Mouse (Mus musculus) cerebellum, adult 11 months (tissue): ENCODE measurements at regions not wholly inside any gene's neighbourhood (a gene's known extent, or its start where the extent isn't known, plus 50 kb on each side); places are given as distances from the start of the nearest gene placed in this dataset.

Experiments used
- DNase-seq: peaks from one replicate; pipeline ENCODE4 v3.0.0; 2022

DNA sequence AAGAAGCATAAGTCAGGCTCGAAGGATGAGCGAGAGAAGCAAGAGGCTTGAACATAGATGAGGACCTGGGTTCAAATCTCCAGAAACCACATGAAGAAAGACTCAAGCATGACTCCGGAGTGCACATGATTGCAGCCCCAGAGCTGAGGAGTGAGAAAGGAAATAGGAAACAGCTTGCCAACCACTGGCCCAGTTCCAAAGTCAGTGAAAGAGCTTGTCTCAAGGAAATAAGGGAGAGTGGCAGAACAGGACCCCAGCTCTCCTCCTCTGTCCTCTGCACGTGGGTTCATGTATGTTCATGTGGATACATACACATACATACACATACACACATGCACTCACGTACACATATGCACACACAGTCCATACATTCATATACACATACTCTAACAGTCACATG lies 156.9 kb upstream of the Spred2 start:
- DNase-seq: no peak

GRCm38 (mm10) chr11:19767871-19768270 lies 156.3 kb upstream of the Spred2 start:
- DNase-seq: no peak

DNA sequence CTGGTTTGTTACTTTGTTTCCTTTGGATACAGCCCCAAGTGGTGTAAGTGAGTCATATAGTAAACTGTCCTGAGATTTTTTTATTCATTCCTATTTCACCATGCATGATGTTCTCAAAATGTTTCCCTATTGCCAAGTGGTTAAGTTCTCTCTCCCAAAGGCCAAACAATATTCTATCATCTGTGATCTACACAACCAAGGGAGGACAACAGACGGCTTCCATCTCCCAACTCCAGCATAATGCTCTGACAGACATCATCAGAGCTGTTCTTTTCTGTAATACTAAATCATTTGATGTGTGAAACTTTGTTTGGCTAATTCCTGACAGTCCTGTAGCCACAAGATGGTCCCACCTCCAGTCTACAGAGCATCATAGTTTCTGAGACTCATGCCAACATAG lies 155.2 kb upstream of the Spred2 start:
- no peak for DNase-seq

GRCm38 (mm10) chr11:19774010-19774409 lies 150.2 kb upstream of the Spred2 start:
- no peak for DNase-seq

DNA sequence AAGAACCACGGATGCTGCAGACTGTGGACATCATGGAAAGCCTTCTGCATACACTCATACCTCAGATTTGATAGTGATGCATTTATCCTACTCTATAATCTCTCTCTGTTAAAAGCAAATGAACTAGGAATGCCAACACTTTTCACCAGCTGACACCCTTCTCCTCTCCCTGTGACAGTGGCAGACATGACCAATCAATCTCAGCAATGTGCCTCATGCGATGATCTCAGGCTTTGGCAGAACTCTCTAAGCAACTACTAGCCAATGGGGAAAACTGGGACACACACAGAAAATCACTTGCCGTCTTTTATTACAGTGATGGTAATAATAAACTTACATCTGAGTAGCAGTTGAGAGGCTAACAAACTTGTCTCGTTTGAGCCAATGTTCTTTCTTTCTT lies 148.4 kb upstream of the Spred2 start:
- DNase-seq: no peak

DNA sequence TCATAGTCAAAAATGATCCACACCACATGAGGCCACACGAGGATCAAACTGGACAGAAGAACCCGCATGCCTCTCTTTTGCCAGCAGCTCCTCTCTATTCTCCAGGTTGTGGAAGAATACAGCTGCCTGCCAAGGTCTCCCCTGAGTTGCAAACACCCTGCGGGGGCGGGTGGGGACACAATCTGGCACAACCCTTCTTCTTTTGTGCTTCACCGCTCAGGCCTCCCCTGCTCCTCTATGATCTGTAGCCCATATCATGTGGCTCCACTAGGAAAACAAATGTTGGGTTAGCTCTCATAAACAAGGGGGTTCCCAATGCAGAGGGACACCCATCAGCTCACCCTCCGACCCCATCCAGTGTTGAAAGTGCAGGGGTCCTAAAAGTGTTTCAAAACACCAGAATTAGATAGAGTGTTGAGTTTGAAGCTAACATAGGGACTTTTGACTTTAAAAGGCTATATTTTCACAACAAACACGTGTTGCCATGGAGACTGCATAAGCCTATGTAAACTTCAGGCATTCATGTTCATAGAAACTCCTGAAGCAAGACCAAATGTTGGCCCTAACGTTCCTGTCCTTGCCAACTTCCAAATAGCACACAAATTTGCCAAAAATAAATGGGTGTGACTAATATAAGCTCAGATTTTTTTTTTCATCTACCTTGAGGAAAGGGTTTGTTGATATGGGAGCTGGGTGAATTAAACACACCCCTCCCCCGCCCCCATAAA lies 147.5 kb upstream of the Spred2 start:
- no peak for DNase-seq

DNA sequence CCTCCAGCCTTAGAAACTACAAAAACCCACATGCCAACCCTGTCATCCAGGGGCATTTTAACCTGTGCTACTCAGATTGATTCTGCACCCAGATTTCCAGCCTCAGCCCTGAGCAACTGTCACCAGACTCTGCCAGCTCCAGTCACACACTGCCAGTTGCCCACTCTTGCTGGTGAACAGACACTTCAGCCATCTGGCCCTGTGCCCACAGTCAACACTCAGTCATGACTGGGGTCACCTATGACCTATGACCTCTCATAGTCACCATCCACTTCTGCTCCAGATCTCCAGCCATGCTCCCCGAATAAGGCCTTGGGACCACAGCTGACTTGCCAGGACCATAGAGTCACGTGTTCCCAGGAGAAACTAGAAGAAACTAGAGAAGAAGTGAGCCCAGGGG lies 146.0 kb upstream of the Spred2 start:
- DNase-seq: no peak

GRCm38 (mm10) chr11:19785110-19785509 lies 139.1 kb upstream of the Spred2 start:
- DNase-seq: no peak

- no peak for DNase-seq
These were observed 127.1 kb upstream of the Spred2 start for GRCm38 (mm10) chr11:19796950-19797670.

DNA sequence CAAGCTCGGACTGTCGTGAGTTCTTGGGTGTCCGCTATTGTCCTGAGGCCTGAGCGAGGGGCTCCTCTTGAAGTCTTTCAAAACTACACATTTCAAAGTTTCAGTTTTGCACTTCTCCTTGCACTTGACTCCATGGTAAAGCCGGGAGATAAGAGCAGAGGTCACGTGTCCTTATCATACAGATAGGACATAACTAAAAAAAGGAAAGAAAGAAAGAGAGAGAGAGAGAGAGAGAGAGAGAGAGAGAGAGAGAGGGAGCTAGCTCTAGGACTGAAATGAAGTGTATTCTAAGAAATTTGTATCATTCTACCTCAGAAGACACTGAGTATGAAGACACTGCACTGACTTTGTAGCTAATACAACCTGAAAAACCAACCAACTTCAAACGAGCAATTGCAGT lies 114.8 kb upstream of the Spred2 start:
- DNase-seq: no peak

- DNase-seq: no peak
These were observed 112.7 kb upstream of the Spred2 start for GRCm38 (mm10) chr11:19811271-19811991.

DNA sequence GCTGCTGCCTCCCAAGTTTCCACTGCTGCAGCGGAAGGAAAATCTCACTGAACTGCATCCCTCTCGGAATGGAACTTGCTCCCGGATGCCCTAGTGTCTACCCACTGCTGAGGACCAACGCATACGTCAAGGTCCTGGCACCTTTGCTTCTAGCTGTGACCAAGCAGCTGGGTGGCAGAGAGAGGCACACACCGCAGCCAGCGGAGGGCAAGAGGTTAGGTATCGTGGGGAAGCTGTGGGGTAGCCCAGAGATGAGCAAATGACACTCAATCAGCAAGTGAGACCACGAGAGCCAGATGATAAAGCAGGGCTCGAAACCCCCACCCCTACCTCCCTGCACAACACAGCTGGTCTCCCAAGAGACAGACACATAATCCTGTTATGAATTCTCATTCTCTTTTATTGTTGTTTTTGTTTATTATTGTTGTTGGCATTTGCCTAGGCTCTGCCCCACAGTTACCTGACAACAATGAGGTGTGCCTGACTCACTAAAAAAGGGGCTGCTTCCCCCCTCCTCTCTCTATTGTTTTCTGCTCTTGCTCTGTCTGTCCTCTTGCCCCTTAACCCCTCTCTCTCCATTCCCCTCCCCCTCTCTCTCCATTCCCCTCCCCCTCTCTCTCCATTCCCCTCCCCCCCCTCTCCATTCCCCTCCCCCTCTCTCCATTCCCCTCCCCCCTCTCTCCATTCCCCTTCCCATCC lies 112.0 kb upstream of the Spred2 start:
- no peak for DNase-seq

- no peak for DNase-seq
These were observed 110.6 kb upstream of the Spred2 start for GRCm38 (mm10) chr11:19813549-19813948.

GRCm38 (mm10) chr11:19822991-19823390 lies 101.2 kb upstream of the Spred2 start:
- DNase-seq: no peak

GRCm38 (mm10) chr11:19823461-19823895 lies 100.7 kb upstream of the Spred2 start:
- peak; percentile 59 for DNase-seq

- peak; percentile 70 for DNase-seq
These were observed 97.5 kb upstream of the Spred2 start for GRCm38 (mm10) chr11:19826481-19827185.

- no peak for DNase-seq
These were observed 96.2 kb upstream of the Spred2 start for GRCm38 (mm10) chr11:19827996-19828395.

DNA sequence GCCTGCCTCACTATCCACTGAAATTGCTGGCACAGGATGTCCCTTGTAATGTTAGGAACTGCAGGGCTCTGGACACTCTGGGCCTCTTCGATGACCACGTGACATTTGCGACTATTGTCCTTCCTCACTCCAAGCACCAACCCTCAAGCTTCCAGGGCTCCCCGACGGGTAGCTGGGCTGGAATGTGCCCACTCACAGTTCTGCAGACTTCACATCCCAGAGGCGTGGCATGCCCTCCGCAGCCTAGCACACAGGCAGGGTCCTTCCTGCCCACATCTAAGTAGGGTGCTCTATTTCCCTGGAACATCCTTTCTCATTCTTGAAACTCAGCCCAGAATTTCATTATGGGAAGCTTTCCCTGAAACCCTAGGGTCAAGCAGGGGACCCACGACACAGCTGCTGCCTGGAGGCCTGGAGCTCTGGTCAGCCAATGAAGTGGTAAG lies 95.2 kb upstream of the Spred2 start:
- no peak for DNase-seq

DNA sequence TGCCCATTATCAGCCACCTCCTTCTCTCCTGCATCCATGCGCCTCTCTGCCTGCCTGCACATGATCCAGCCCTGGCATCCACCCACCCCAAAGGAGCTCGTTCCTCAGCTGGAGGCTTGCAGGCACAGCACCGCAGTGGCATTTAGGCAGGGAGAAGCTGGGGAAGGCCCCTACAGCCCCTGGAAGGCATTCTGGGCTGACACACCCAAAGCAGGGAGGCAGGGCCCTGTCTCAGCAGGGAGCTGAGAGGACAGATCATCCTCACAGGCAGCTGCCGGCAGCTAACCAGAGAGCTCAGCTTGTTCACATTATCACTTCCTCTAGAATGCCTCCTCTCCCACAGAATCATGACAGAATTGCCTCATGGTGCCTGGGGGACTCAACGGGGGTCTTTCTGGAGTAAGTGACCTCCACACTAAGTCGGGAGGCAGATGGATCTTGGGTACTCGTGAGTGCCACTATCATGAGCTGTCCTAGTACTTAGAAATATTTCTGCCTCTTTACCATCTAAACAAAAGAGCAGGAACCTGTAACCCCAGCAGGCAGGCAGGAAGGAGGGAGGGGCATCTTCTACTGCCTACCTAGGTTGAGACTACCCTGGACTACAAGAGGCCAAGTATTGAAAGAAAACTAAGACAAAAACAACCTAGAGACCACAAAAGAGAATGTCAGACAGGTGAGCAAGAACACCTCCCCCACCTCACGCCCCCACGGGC lies 94.5 kb upstream of the Spred2 start:
- no peak for DNase-seq

DNA sequence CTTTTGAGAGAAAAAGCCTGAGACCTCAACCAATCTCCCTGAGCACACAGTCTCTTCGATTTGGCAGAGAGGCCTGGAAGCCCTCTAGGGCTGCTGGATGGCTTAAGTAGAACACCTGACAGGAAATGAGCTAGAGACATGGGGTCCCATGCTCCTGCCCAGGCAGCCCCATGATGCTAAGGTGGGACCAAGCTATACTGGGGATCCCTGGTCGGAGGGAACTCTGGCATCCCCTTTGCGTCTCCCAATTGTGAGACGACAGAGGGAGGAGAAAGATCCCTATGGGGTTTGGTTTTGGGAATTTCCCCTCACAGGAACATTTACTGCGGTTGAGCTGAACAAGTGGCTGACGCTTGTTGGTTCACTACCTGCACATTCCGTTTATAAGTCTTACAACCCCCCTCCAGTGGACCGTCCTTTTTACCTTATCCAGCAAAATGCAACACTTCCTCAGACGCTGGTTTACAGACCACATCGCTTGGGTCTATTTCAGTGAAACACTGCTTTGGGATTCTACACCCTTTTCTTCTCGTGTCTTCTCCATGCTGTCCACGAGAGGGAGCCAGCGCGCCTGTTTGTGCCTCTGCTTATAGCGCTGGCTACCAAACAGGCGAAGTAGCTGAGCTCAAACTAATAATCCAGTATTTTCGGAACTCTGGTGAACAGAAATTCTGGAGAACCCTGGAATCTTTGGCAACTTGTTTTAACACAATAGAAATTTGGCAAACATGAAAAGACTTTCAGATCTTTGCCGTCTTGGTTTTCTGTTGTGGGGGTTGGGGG lies 93.7 kb upstream of the Spred2 start:
- peak; percentile 75 for DNase-seq

GRCm38 (mm10) chr11:19834561-19834960 lies 89.6 kb upstream of the Spred2 start:
- no peak for DNase-seq
